Mouse (Mus musculus): ENCODE data around the gene Pik3cd.
A peak's percentile ranks its signal among the peaks of the same experiment; 100 is the strongest.

- TF ChIP-seq CTCF (IDR thresholded peaks at IDR 0.05; ENCODE audit: borderline replicate concordance, insufficient read depth, low read length) (peak; percentile 90; the same call in 1 of the 2 replicates), POLR2A (IDR thresholded peaks at IDR 0.05; ENCODE audit: low read depth, low read length) (no peak)
These were observed 21.7 kb upstream of the Pik3cd start for GRCm38 (mm10) chr4:149723855-149724731.

Data from embryonic fibroblast, embryonic 13.5 days (primary cell).